Mouse (Mus musculus) liver, embryonic 13.5 days (tissue): ENCODE data around the gene C1s1. TPM values are rescaled to one million over a fixed set of nuclear protein-coding genes. Genes with fewer than 3 reads are reported as not detected.
"Not testable (repeated sequence)": the region's sequence is repeated elsewhere in the genome, so short reads cannot be mapped to it uniquely, and the experiment has no call there.

Source experiments
- ATAC-seq: fragments of 200-750 bp; cut with Nextera tagmentation; 2 replicates; pipeline ENCODE4 v1.8.0; 2017; ENCODE audit warnings: low read depth, mild to moderate bottlenecking, moderate number of reproducible peaks, moderate library complexity
- DNase-seq: peaks from one replicate; pipeline ENCODE4 v3.0.0; 2022
- H3K27ac ChIP-seq: fragments of 300-500 bp; sonication (generic); 2 replicates; pipeline ENCODE4 v1.5.1; 2015; ENCODE audit warnings: moderate library complexity, mild to moderate bottlenecking, inconsistent platforms
- H3K27me3 ChIP-seq: fragments of 300-500 bp; sonication (generic); 2 replicates; pipeline ENCODE4 v1.6.1; 2015; ENCODE audit warnings: mild to moderate bottlenecking, inconsistent platforms
- H3K36me3 ChIP-seq: fragments of 300-500 bp; sonication (generic); 2 replicates; pipeline ENCODE4 v1.6.1; 2015; ENCODE audit warnings: mild to moderate bottlenecking, inconsistent platforms
- H3K4me1 ChIP-seq: fragments of 300-500 bp; sonication (generic); replicated peaks from 2 replicates; pipeline ENCODE4 v1.6.1; 2015; ENCODE audit warnings: inconsistent platforms
- H3K4me2 ChIP-seq: fragments of 300-500 bp; sonication (generic); 2 replicates; pipeline ENCODE4 v1.6.1; 2015; ENCODE audit warnings: inconsistent platforms, mild to moderate bottlenecking, moderate library complexity
- H3K4me3 ChIP-seq: fragments of 300-500 bp; sonication (generic); replicated peaks from 2 replicates; pipeline ENCODE4 v1.5.1; 2015; ENCODE audit warnings: mild to moderate bottlenecking, inconsistent platforms
- H3K9ac ChIP-seq: fragments of 300-500 bp; sonication (generic); 2 replicates; pipeline ENCODE4 v1.6.1; 2015; ENCODE audit warnings: mild to moderate bottlenecking, inconsistent platforms
- H3K9me3 ChIP-seq: fragments of 300-500 bp; sonication (generic); replicated peaks from 2 replicates; pipeline ENCODE4 v1.6.1; 2016; ENCODE audit warnings: inconsistent platforms
- WGBS: fragments of 180-500 bp; shearing (Covaris S2); methylation state at CpG from one replicate; pipeline ENCODE4 v1.1.7; 2015; ENCODE audit not compliant: insufficient replicate concordance; 5-methylcytosine and 5-hydroxymethylcytosine counted together
- polyA plus RNA-seq: library from polyadenylated mRNA; unstranded; fragments of >200 nt; fragmentation: Nextera tagmentation; extraction: Ambion mirVana; gene quantifications from 2 replicates; pipeline ENCODE4 v1.2.1, GENCODE M21; 2015

The C1s1 gene
- polyA plus RNA-seq = 21.1 and 23.9 TPM in 2 replicates

- H3K9me3 ChIP-seq, H3K9ac ChIP-seq, DNase-seq, H3K4me3 ChIP-seq, H3K27me3 ChIP-seq, H3K36me3 ChIP-seq, H3K27ac ChIP-seq, H3K4me1 ChIP-seq: not testable (repeated sequence)
- 6% methylated on average over 1 of the region's 1 CpGs for WGBS
- H3K4me2 ChIP-seq = peak within 1 kb of the TSS; percentile 28
- peak; percentile 57 for ATAC-seq
Measured at GRCm38 (mm10) chr6:124542284-124542683, at the start of gene C1s1. TSS of gene C1s1 (minus strand) at chr6:124542359.

- H3K9ac ChIP-seq = no peak overlapping the region
- no peak overlapping the region for H3K27ac ChIP-seq
- no peaks in the 10 kb centered on the region for H3K27me3 ChIP-seq
- no peaks in the 10 kb centered on the region for H3K4me1 ChIP-seq
- H3K4me3 ChIP-seq = no peak overlapping the region
- no peak overlapping the region for H3K4me2 ChIP-seq
- no peaks in the 10 kb centered on the region for H3K9me3 ChIP-seq
- no peak for DNase-seq
- H3K36me3 ChIP-seq = no peaks in the 10 kb centered on the region
- no peak for ATAC-seq
Measured at GRCm38 (mm10) chr6:124588771-124589170, 46.6 kb upstream of the C1s1 start.

GRCm38 (mm10) chr6:124586266-124586665, 44.1 kb upstream of the C1s1 start:
- Histone ChIP-seq H3K4me3 (no peak overlapping the region), H3K36me3 (no peaks in the 10 kb centered on the region), H3K27me3 (no peaks in the 10 kb centered on the region), H3K4me1 (no peaks in the 10 kb centered on the region), H3K9me3 (no peaks in the 10 kb centered on the region), H3K27ac (no peak overlapping the region), H3K4me2 (no peak overlapping the region), H3K9ac (no peak overlapping the region)
- ATAC-seq (no peak), DNase-seq (no peak)
- WGBS = 46% methylated on average over 4 of the region's 4 CpGs

- Histone ChIP-seq H3K4me2 (no peak overlapping the region), H3K36me3 (no peaks in the 10 kb centered on the region), H3K4me1 (no peaks in the 10 kb centered on the region), H3K9me3 (no peaks in the 10 kb centered on the region), H3K27me3 (no peaks in the 10 kb centered on the region), H3K9ac (no peak overlapping the region), H3K4me3 (no peak overlapping the region), H3K27ac (no peak overlapping the region)
- WGBS = 77% methylated on average over 3 of the region's 3 CpGs
- no peak for ATAC-seq
- DNase-seq = no peak
Measured at GRCm38 (mm10) chr6:124585761-124586160, 43.6 kb upstream of the C1s1 start.

GRCm38 (mm10) chr6:124584935-124585334, 42.8 kb upstream of the C1s1 start:
- no peak for ATAC-seq
- H3K9ac ChIP-seq = no peak overlapping the region
- no peak for DNase-seq
- 70% methylated on average over 3 of the region's 3 CpGs for WGBS
- no peaks in the 10 kb centered on the region for H3K36me3 ChIP-seq
- H3K27ac ChIP-seq = no peak overlapping the region
- no peak overlapping the region for H3K4me3 ChIP-seq
- H3K27me3 ChIP-seq = no peaks in the 10 kb centered on the region
- H3K9me3 ChIP-seq = no peaks in the 10 kb centered on the region
- H3K4me2 ChIP-seq = no peak overlapping the region
- no peaks in the 10 kb centered on the region for H3K4me1 ChIP-seq

- no peaks in the 10 kb centered on the region for H3K27me3 ChIP-seq
- H3K4me2 ChIP-seq = no peak overlapping the region
- DNase-seq (no peak), ATAC-seq (no peak)
- H3K36me3 ChIP-seq = no peaks in the 10 kb centered on the region
- 78% methylated on average over 1 of the region's 1 CpGs for WGBS
- H3K27ac ChIP-seq = no peak overlapping the region
- H3K9me3 ChIP-seq = no peaks in the 10 kb centered on the region
- no peaks in the 10 kb centered on the region for H3K4me1 ChIP-seq
- H3K4me3 ChIP-seq = no peak overlapping the region
- no peak overlapping the region for H3K9ac ChIP-seq
Measured at GRCm38 (mm10) chr6:124582231-124582630, 40.1 kb upstream of the C1s1 start.

- not testable (repeated sequence) for ATAC-seq
Measured at GRCm38 (mm10) chr6:124580155-124580554, 38.0 kb upstream of the C1s1 start.

GRCm38 (mm10) chr6:124575155-124575678, 33.1 kb upstream of the C1s1 start:
- H3K4me2 ChIP-seq, H3K9ac ChIP-seq, H3K9me3 ChIP-seq, H3K36me3 ChIP-seq, ATAC-seq, DNase-seq, H3K4me3 ChIP-seq, H3K27ac ChIP-seq, H3K27me3 ChIP-seq, H3K4me1 ChIP-seq: not testable (repeated sequence)
- 60% methylated on average over 3 of the region's 3 CpGs for WGBS

More at GRCm38 (mm10) chr6:124580155-124580554, 38.0 kb upstream of the C1s1 start:
- not testable (repeated sequence) for H3K36me3 ChIP-seq, H3K4me1 ChIP-seq, H3K4me3 ChIP-seq, H3K27me3 ChIP-seq, H3K9me3 ChIP-seq, DNase-seq, H3K27ac ChIP-seq, H3K4me2 ChIP-seq, H3K9ac ChIP-seq
- 75% methylated on average over 7 of the region's 7 CpGs for WGBS

- Histone ChIP-seq H3K9ac (no peak within 1 kb of the TSS), H3K9me3 (no peaks in the 10 kb centered on the region), H3K36me3 (no peaks in the 10 kb centered on the region), H3K4me1 (no peaks in the 10 kb centered on the region), H3K27me3 (no peaks in the 10 kb centered on the region), H3K27ac (no peak within 1 kb of the TSS), H3K4me2 (no peak within 1 kb of the TSS), H3K4me3 (no peak within 1 kb of the TSS)
- ATAC-seq (no peak), DNase-seq (peak; percentile 30)
- WGBS = under 1% methylated on average over 8 of the region's 8 CpGs
Measured at GRCm38 (mm10) chr6:124570026-124570425, 27.9 kb upstream of the C1s1 start, which contains the start of gene C1rb. TSS of gene C1rb (plus strand) at chr6:124570294.

GRCm38 (mm10) chr6:124561611-124562010, 19.5 kb upstream of the C1s1 start:
- H3K4me1 ChIP-seq, H3K4me3 ChIP-seq, ATAC-seq, H3K9ac ChIP-seq, H3K36me3 ChIP-seq, H3K4me2 ChIP-seq, H3K27me3 ChIP-seq, H3K27ac ChIP-seq, DNase-seq, H3K9me3 ChIP-seq: not testable (repeated sequence)
- WGBS = 50% methylated on average over 2 of the region's 2 CpGs

- not testable (repeated sequence) for DNase-seq, H3K9ac ChIP-seq, ATAC-seq, H3K4me1 ChIP-seq, H3K4me3 ChIP-seq, H3K4me2 ChIP-seq, H3K36me3 ChIP-seq, H3K27ac ChIP-seq, H3K27me3 ChIP-seq, H3K9me3 ChIP-seq
- WGBS = 61% methylated on average over 4 of the region's 4 CpGs
Measured at GRCm38 (mm10) chr6:124561156-124561555, 19.0 kb upstream of the C1s1 start.

GRCm38 (mm10) chr6:124555956-124556355, 13.8 kb upstream of the C1s1 start:
- not testable (repeated sequence) for DNase-seq, H3K4me3 ChIP-seq, H3K4me2 ChIP-seq, H3K4me1 ChIP-seq, H3K9ac ChIP-seq, H3K27me3 ChIP-seq, H3K27ac ChIP-seq, H3K36me3 ChIP-seq, ATAC-seq, H3K9me3 ChIP-seq
- 47% methylated on average over 2 of the region's 2 CpGs for WGBS
